9 mouse cellular contexts compared by ENCODE assay signal in the genomic region with DNA sequence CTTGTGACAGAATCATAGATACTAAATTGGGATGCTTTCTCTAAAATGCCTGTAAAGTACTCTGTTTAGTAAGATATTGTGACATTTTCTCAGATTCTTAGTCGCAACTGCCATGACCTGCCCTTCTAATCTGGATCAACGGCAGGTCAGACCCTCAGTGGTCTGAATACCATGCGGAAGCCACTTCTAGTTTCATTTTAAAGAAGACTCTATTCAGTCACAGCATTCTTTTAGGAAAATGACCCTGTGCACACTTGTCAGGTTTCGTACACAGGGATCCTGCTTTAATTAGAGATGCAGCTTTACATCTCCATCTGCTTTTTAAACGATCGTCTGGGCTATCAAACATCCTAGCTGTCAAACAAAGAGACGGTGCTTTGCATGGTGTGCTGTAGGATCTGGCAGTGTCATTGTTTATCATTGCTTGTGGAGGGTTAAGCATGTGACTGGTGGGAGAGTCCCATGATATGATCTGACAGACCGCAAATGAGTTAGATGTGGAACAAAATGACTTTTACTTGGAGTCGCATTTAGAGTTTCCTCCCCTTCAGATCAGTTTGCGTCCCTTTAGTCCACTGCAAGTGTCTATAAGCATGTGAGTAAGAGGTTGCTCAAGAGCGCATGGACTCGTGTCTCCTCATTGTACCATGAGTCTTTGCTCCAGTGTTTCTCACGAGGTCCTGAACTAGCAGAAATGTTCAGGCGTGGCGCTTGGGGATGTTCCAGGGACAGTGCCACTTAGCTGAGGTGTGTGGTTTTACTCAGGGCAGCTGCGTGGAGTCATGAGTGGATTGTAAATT. TPM values are rescaled to one million over a fixed set of nuclear protein-coding genes. Genes with fewer than 3 reads are reported as not detected.
DNase-seq lines count a peak whose midpoint lies in the region; ATAC-seq and TF ChIP-seq lines count a peak whose summit lies in the region.
"Had no signal": no experiment of that assay in that cellular context is flagged by ENCODE, and none has a peak within 500 bp of the region (broad histone marks: within the 10 kb centered on the region; RNA-seq: fewer than 3 reads in every experiment).

No protein-coding gene starts in this region.

- no peak for TF ChIP-seq POLR2A in liver, adult 2 months (IDR thresholded peaks at IDR 0.05; ENCODE audit: extremely low read depth, insufficient read depth, low read length)

- 67% methylated on average over 16 of the region's 16 CpGs for WGBS in liver, adult 2 months
- 67% methylated on average over 16 of the region's 16 CpGs for WGBS in heart, embryonic 16.5 days
- 67% methylated on average over 16 of the region's 16 CpGs for WGBS in midbrain, embryonic 13.5 days
- 75% methylated on average over 16 of the region's 16 CpGs for WGBS in kidney, embryonic 14.5 days

- H3K27me3 ChIP-seq in liver, adult 2 months (ENCODE audit: control insufficient read depth, insufficient read depth, low read length) = no peaks in the 10 kb centered on the region
- H3K27me3 ChIP-seq in heart, embryonic 16.5 days (ENCODE audit: control insufficient read depth, insufficient read depth, low read length) = no peaks in the 10 kb centered on the region
- no peaks in the 10 kb centered on the region for H3K27me3 ChIP-seq in midbrain, embryonic 13.5 days
- H3K27me3 ChIP-seq in kidney, embryonic 14.5 days (ENCODE audit: control insufficient read depth, insufficient read depth, low read length) = no peaks in the 10 kb centered on the region

- peak; percentile 45 for ATAC-seq in activated CD4-positive, CD25-positive, alpha-beta regulatory T cell, adult 4 months
- no peak for ATAC-seq in heart, embryonic 16.5 days (replicated peaks; ENCODE audit: extremely low read depth, insufficient read depth, low FRiP score)
- no peak for ATAC-seq in midbrain, embryonic 13.5 days
- ATAC-seq in frontal cortex, adult (ENCODE audit: low TSS enrichment) = no peak
- no peak for ATAC-seq in kidney, embryonic 14.5 days (ENCODE audit: low FRiP score, low TSS enrichment)
- ATAC-seq: intestine, postnatal 0 days had no signal

- peak overlapping the region; percentile 36 for H3K4me2 ChIP-seq in heart, embryonic 16.5 days (ENCODE audit: low read depth, low read length)
- H3K4me2 ChIP-seq in midbrain, embryonic 13.5 days (replicated peaks) = peak overlapping the region; percentile 35
- H3K4me2 ChIP-seq in kidney, embryonic 14.5 days (replicated peaks; ENCODE audit: low read depth, low read length) = no peak overlapping the region

- H3K4me3 ChIP-seq in liver, adult 2 months (ENCODE audit: insufficient read depth, low read depth, low read length) = no peak overlapping the region
- H3K4me3 ChIP-seq in heart, embryonic 16.5 days (ENCODE audit: low read length) = no peak overlapping the region; the same call in 1 of the 2 replicates
- H3K4me3 ChIP-seq in midbrain, embryonic 13.5 days (replicated peaks) = no peak overlapping the region
- no peak overlapping the region for H3K4me3 ChIP-seq in kidney, embryonic 14.5 days (ENCODE audit: low read length)

- TF ChIP-seq CTCF in liver, adult 2 months (IDR thresholded peaks at IDR 0.05; ENCODE audit: low read depth, low read length) = no peak

- H3K4me1 ChIP-seq in liver, adult 2 months (ENCODE audit: control insufficient read depth, insufficient read depth, low read length) = peaks cover 10% of the 10 kb centered on the region
- peaks cover 29% of the 10 kb centered on the region for H3K4me1 ChIP-seq in heart, embryonic 16.5 days (ENCODE audit: control insufficient read depth, insufficient read depth, low read length)
- H3K4me1 ChIP-seq in midbrain, embryonic 13.5 days (replicated peaks) = peaks cover 54% of the 10 kb centered on the region
- H3K4me1 ChIP-seq in kidney, embryonic 14.5 days (ENCODE audit: control insufficient read depth, insufficient read depth, low read length) = peaks cover 14% of the 10 kb centered on the region

- H3K9ac ChIP-seq in liver, adult 2 months (ENCODE audit: low read depth, low read length) = no peak overlapping the region
- H3K9ac ChIP-seq in heart, embryonic 16.5 days (ENCODE audit: low read length) = peak overlapping the region; percentile 12; the same call in 1 of the 2 replicates
- H3K9ac ChIP-seq in midbrain, embryonic 13.5 days (replicated peaks) = peak overlapping the region; percentile 56
- no peak overlapping the region for H3K9ac ChIP-seq in kidney, embryonic 14.5 days (ENCODE audit: low read depth, low read length)

- H3K36me3 ChIP-seq in liver, adult 2 months (ENCODE audit: control insufficient read depth, insufficient read depth, low read length) = peaks cover 14% of the 10 kb centered on the region
- H3K36me3 ChIP-seq in heart, embryonic 16.5 days (ENCODE audit: control insufficient read depth, insufficient read depth) = peaks cover 13% of the 10 kb centered on the region
- peaks cover 25% of the 10 kb centered on the region for H3K36me3 ChIP-seq in midbrain, embryonic 13.5 days
- H3K36me3 ChIP-seq in kidney, embryonic 14.5 days (ENCODE audit: control insufficient read depth, insufficient read depth, low read length) = peaks cover 8% of the 10 kb centered on the region; the same call in 1 of the 2 replicates

- DNase-seq in liver, adult 2 months (ENCODE audit: extremely low read depth, low read depth, low spot score) = peak; percentile 76
- DNase-seq in liver = no peak
- no peak for DNase-seq in layer of hippocampus, postnatal 10 days (ENCODE audit: low spot score in 2 of 2)

- H3K79me2 ChIP-seq in liver, adult 2 months (ENCODE audit: control insufficient read depth, insufficient read depth, low read length) = peaks cover 8% of the 10 kb centered on the region; the same call in 1 of the 2 replicates

- H3K27ac ChIP-seq in liver, adult 2 months (replicated peaks; ENCODE audit: insufficient read depth, low read depth, low read length) = no peak overlapping the region
- H3K27ac ChIP-seq in heart, embryonic 16.5 days (ENCODE audit: low read length) = peak overlapping the region; percentile 9; the same call in 1 of the 2 replicates
- peak overlapping the region; percentile 51; the same call in 1 of the 2 replicates for H3K27ac ChIP-seq in midbrain, embryonic 13.5 days
- H3K27ac ChIP-seq in kidney, embryonic 14.5 days (ENCODE audit: low read depth, low read length) = no peak overlapping the region

- H3K9me3 ChIP-seq in heart, embryonic 16.5 days (replicated peaks; ENCODE audit: control insufficient read depth, low read length) = no peaks in the 10 kb centered on the region
- no peaks in the 10 kb centered on the region for H3K9me3 ChIP-seq in midbrain, embryonic 13.5 days
- H3K9me3 ChIP-seq in kidney, embryonic 14.5 days (ENCODE audit: control insufficient read depth, low read length) = no peaks in the 10 kb centered on the region

RNA-seq across cellular contexts. Expression of a gene that starts 3.5 kb away (rescaled TPM):
- total RNA-seq in liver, adult 2 months (2014; rRNA removed) = 15.7 and 26.4 TPM in 2 replicates
- polyA plus RNA-seq in liver, adult 2 months (2012; rRNA removed) = 28.4 and 36.0 TPM in 2 replicates
- 10 to 100 TPM; 19.8 to 20.1 TPM for polyA plus RNA-seq in activated CD4-positive, CD25-positive, alpha-beta regulatory T cell, adult 4 months (2017; shearing (Covaris generic))
- 25.1 and 25.9 TPM in 2 replicates for polyA plus RNA-seq in heart, embryonic 16.5 days (2015; fragmentation: Nextera tagmentation; extraction: Ambion mirVana)
- polyA plus RNA-seq in midbrain, embryonic 13.5 days (2015; fragmentation: Nextera tagmentation; extraction: Ambion mirVana) = 49.8 and 51.2 TPM in 2 replicates
- total RNA-seq in layer of hippocampus, postnatal 10 days (2021) = 10 to 100 TPM; 55.2 to 58.1 TPM
- 12.6 and 30.4 TPM in 2 replicates for polyA plus RNA-seq in kidney, embryonic 14.5 days (2014; fragmentation: Nextera tagmentation; extraction: Ambion mirVana)

RNA-seq across cellular contexts. Expression of a gene that starts 39.9 kb away (rescaled TPM):
- not detected in 2 replicates for total RNA-seq in liver, adult 2 months (2014; rRNA removed)
- not detected in 2 replicates for polyA plus RNA-seq in liver, adult 2 months (2012; rRNA removed)
- polyA plus RNA-seq in activated CD4-positive, CD25-positive, alpha-beta regulatory T cell, adult 4 months (2017; shearing (Covaris generic)) = under 1 TPM in 1 of 2 experiments, not detected in 1; 0.60 TPM
- 0.07 TPM in 2 replicates for polyA plus RNA-seq in heart, embryonic 16.5 days (2015; fragmentation: Nextera tagmentation; extraction: Ambion mirVana)
- 6.0 and 7.1 TPM in 2 replicates for polyA plus RNA-seq in midbrain, embryonic 13.5 days (2015; fragmentation: Nextera tagmentation; extraction: Ambion mirVana)
- total RNA-seq in layer of hippocampus, postnatal 10 days (2021) = 10 to 100 TPM; 14.0 to 16.8 TPM
- polyA plus RNA-seq in kidney, embryonic 14.5 days (2014; fragmentation: Nextera tagmentation; extraction: Ambion mirVana) = not detected in 2 replicates

Comparison
In these comparisons a context has a peak if more than half of its experiments do, and no peak if none do; other contexts are left out.
1. H3K27ac ChIP-seq: peak in heart, embryonic 16.5 days (single experiment) and midbrain, embryonic 13.5 days (single experiment); none in liver, adult 2 months (single experiment) and kidney, embryonic 14.5 days (single experiment).
2. H3K9ac ChIP-seq: peak in heart, embryonic 16.5 days (single experiment) and midbrain, embryonic 13.5 days (single experiment); none in liver, adult 2 months (single experiment) and kidney, embryonic 14.5 days (single experiment).